Mouse (Mus musculus): ENCODE measurements around the gene L3mbtl4. TPM values are rescaled to one million over a fixed set of nuclear protein-coding genes. Genes with fewer than 3 reads are reported as not detected.

L3mbtl4 gene
- total and polyA plus RNA-seq, 2 experiments from 2014 or later, result not detected

- Histone ChIP-seq H3K27ac (ENCODE audit: low read depth) (no peak overlapping the region), H3K9ac (replicated peaks; ENCODE audit: low read depth, low read length) (no peak overlapping the region), H3K4me3 (ENCODE audit: low read depth, low read length) (no peak overlapping the region), H3K36me3 (replicated peaks; ENCODE audit: control insufficient read depth, insufficient read depth, low read length) (no peaks in the 10 kb centered on the region), H3K4me1 (ENCODE audit: control insufficient read depth, insufficient read depth) (no peaks in the 10 kb centered on the region), H3K4me2 (ENCODE audit: low read depth, low read length) (no peak overlapping the region), H3K9me3 (replicated peaks; ENCODE audit: control insufficient read depth, low read length) (no peaks in the 10 kb centered on the region), H3K27me3 (ENCODE audit: control insufficient read depth, insufficient read depth, low read length) (no peaks in the 10 kb centered on the region)
- WGBS, result 72% methylated on average over 4 of the region's 4 CpGs
- DNase-seq (ENCODE audit: low spot score) (no peak), ATAC-seq (ENCODE audit: insufficient read depth, low read depth) (no peak)
- TF ChIP-seq EP300 (IDR thresholded peaks at IDR 0.05; ENCODE audit: low read depth) (no peak), CTCF (IDR thresholded peaks at IDR 0.05; ENCODE audit: low read depth) (no peak)
Measured at GRCm38 (mm10) chr17:68769561-68769960, 496.0 kb downstream of the L3mbtl4 start.

DNA sequence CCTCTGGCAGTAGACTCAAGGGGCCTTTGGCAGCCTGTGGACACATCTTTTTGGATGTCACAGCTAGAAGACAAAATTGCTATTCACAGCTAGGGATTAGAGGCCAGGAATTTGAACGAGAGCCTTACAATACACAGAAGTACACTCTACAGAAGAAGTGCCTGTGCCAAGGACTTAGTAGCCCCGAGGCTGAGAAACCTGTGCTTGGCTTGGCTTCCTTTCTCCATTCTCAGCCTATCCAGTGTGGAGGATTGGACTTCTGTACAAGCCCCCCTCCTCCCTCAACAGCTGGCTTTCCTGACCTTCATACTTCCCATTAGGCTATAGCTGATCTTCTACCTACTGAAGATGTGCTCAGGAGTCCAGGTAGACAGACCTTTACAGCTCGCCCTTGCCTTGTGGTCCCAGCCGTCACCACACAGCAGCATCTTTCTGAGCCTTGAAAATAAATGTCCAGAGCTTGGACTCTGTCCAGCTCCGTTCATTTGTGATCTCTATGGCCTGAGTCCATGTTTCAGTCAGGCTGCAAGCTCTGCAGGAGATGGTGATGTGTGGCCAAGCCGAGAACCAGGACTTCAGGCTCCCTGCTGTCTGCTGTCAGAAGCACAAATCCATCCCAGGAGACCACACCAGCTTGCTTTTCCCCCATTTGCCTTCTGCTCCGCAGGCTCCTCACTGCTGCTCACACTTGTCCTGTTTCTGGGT, 497.6 kb downstream of the L3mbtl4 start:
- Histone ChIP-seq H3K4me2 (ENCODE audit: low read depth, low read length) (no peak overlapping the region), H3K36me3 (replicated peaks; ENCODE audit: control insufficient read depth, insufficient read depth, low read length) (no peaks in the 10 kb centered on the region), H3K9ac (replicated peaks; ENCODE audit: low read depth, low read length) (no peak overlapping the region), H3K27ac (ENCODE audit: low read depth) (no peak overlapping the region), H3K9me3 (replicated peaks; ENCODE audit: control insufficient read depth, low read length) (no peaks in the 10 kb centered on the region), H3K4me3 (ENCODE audit: low read depth, low read length) (no peak overlapping the region), H3K4me1 (ENCODE audit: control insufficient read depth, insufficient read depth) (no peaks in the 10 kb centered on the region), H3K27me3 (ENCODE audit: control insufficient read depth, insufficient read depth, low read length) (no peaks in the 10 kb centered on the region)
- no peak for ATAC-seq (ENCODE audit: insufficient read depth, low read depth)
- 44% methylated on average over 7 of the region's 7 CpGs for WGBS
- TF ChIP-seq CTCF (IDR thresholded peaks at IDR 0.05; ENCODE audit: low read depth) (no peak), EP300 (IDR thresholded peaks at IDR 0.05; ENCODE audit: low read depth) (no peak)
- no peak for DNase-seq (ENCODE audit: low spot score)

- Histone ChIP-seq H3K27me3 (ENCODE audit: control insufficient read depth, insufficient read depth, low read length) (no peaks in the 10 kb centered on the region), H3K36me3 (replicated peaks; ENCODE audit: control insufficient read depth, insufficient read depth, low read length) (no peaks in the 10 kb centered on the region), H3K4me3 (ENCODE audit: low read depth, low read length) (no peak overlapping the region), H3K9me3 (replicated peaks; ENCODE audit: control insufficient read depth, low read length) (no peaks in the 10 kb centered on the region), H3K4me2 (ENCODE audit: low read depth, low read length) (no peak overlapping the region), H3K4me1 (ENCODE audit: control insufficient read depth, insufficient read depth) (no peaks in the 10 kb centered on the region), H3K9ac (replicated peaks; ENCODE audit: low read depth, low read length) (no peak overlapping the region), H3K27ac (ENCODE audit: low read depth) (no peak overlapping the region)
- WGBS, result 74% methylated on average over 4 of the region's 4 CpGs
- TF ChIP-seq CTCF (IDR thresholded peaks at IDR 0.05; ENCODE audit: low read depth) (no peak), EP300 (IDR thresholded peaks at IDR 0.05; ENCODE audit: low read depth) (no peak)
- DNase-seq (ENCODE audit: low spot score), result no peak
- ATAC-seq (ENCODE audit: insufficient read depth, low read depth), result no peak
Measured at GRCm38 (mm10) chr17:68793741-68794140, 520.1 kb downstream of the L3mbtl4 start.

- WGBS, result 70% methylated on average over 6 of the region's 6 CpGs
- no peaks in the 10 kb centered on the region for H3K4me1 ChIP-seq (ENCODE audit: control insufficient read depth, insufficient read depth)
- H3K36me3 ChIP-seq (replicated peaks; ENCODE audit: control insufficient read depth, insufficient read depth, low read length), result no peaks in the 10 kb centered on the region
- DNase-seq (ENCODE audit: low spot score), result no peak
- H3K27me3 ChIP-seq (ENCODE audit: control insufficient read depth, insufficient read depth, low read length), result no peaks in the 10 kb centered on the region
- H3K4me3 ChIP-seq (ENCODE audit: low read depth, low read length), result no peak within 1 kb of the TSS
- H3K9ac ChIP-seq (replicated peaks; ENCODE audit: low read depth, low read length), result no peak within 1 kb of the TSS
- no peak within 1 kb of the TSS for H3K4me2 ChIP-seq (ENCODE audit: low read depth, low read length)
- no peaks in the 10 kb centered on the region for H3K9me3 ChIP-seq (replicated peaks; ENCODE audit: control insufficient read depth, low read length)
- no peak within 1 kb of the TSS for H3K27ac ChIP-seq (ENCODE audit: low read depth)
- ATAC-seq (ENCODE audit: insufficient read depth, low read depth), result no peak
- TF ChIP-seq EP300 (IDR thresholded peaks at IDR 0.05; ENCODE audit: low read depth) (no peak), CTCF (IDR thresholded peaks at IDR 0.05; ENCODE audit: low read depth) (no peak)
Measured at GRCm38 (mm10) chr17:68826323-68826722, 552.7 kb downstream of the L3mbtl4 start, which contains the start of gene Tmem200c. Gene Tmem200c, plus strand, starts transcription at chr17:68826623.

Measured in heart, postnatal 0 days (tissue).